Mouse (Mus musculus): ENCODE data around the gene Itga7.

Gene Itga7

GRCm38 (mm10) chr10:128933574-128933973 lies at the start of gene Itga7:
Itga7 (plus strand) TSS chr10:128933818.
- peak; percentile 50 for DNase-seq

GRCm38 (mm10) chr10:128888941-128889827 lies 44.4 kb upstream of the Itga7 start:
- no peak for DNase-seq

GRCm38 (mm10) chr10:128889846-128890245 lies 43.8 kb upstream of the Itga7 start:
- no peak for DNase-seq

- no peak for DNase-seq
Measured at GRCm38 (mm10) chr10:128890383-128891295, 43.0 kb upstream of the Itga7 start.

- no peak for DNase-seq
Measured at GRCm38 (mm10) chr10:128891296-128892094, 42.1 kb upstream of the Itga7 start, which contains the start of gene Gdf11. Gdf11 (minus strand) TSS chr10:128891718.

- DNase-seq = no peak
Measured at GRCm38 (mm10) chr10:128892246-128892645, 41.4 kb upstream of the Itga7 start.

GRCm38 (mm10) chr10:128895437-128895836 lies 38.2 kb upstream of the Itga7 start:
- no peak for DNase-seq

- DNase-seq = no peak
Measured at GRCm38 (mm10) chr10:128895952-128896693, 37.5 kb upstream of the Itga7 start.

- DNase-seq = no peak
Measured at GRCm38 (mm10) chr10:128896807-128897206, 36.8 kb upstream of the Itga7 start.

- DNase-seq = no peak
Measured at GRCm38 (mm10) chr10:128897501-128897900, 36.1 kb upstream of the Itga7 start.

- DNase-seq = no peak
Measured at GRCm38 (mm10) chr10:128899759-128900490, 33.7 kb upstream of the Itga7 start.

- DNase-seq = no peak
Measured at GRCm38 (mm10) chr10:128900698-128901097, 32.9 kb upstream of the Itga7 start, which contains the start of gene Cd63. Cd63 (plus strand) TSS chr10:128900989.

- DNase-seq = no peak
Measured at GRCm38 (mm10) chr10:128901409-128901808, 32.2 kb upstream of the Itga7 start.

- no peak for DNase-seq
Measured at GRCm38 (mm10) chr10:128902409-128902988, 31.1 kb upstream of the Itga7 start.

- DNase-seq = no peak
Measured at GRCm38 (mm10) chr10:128904812-128905211, 28.8 kb upstream of the Itga7 start.

- DNase-seq = no peak
Measured at GRCm38 (mm10) chr10:128908778-128909448, 24.7 kb upstream of the Itga7 start.

GRCm38 (mm10) chr10:128909567-128910028 lies 24.0 kb upstream of the Itga7 start:
- peak; percentile 48 for DNase-seq

GRCm38 (mm10) chr10:128910066-128910841 lies 23.4 kb upstream of the Itga7 start:
- no peak for DNase-seq

GRCm38 (mm10) chr10:128911430-128911829 lies 22.2 kb upstream of the Itga7 start:
- DNase-seq = no peak

Data from cerebellum, adult 11 months (tissue).